Comparison of ENCODE assay signal across 8 mouse cellular contexts in the genomic region with DNA sequence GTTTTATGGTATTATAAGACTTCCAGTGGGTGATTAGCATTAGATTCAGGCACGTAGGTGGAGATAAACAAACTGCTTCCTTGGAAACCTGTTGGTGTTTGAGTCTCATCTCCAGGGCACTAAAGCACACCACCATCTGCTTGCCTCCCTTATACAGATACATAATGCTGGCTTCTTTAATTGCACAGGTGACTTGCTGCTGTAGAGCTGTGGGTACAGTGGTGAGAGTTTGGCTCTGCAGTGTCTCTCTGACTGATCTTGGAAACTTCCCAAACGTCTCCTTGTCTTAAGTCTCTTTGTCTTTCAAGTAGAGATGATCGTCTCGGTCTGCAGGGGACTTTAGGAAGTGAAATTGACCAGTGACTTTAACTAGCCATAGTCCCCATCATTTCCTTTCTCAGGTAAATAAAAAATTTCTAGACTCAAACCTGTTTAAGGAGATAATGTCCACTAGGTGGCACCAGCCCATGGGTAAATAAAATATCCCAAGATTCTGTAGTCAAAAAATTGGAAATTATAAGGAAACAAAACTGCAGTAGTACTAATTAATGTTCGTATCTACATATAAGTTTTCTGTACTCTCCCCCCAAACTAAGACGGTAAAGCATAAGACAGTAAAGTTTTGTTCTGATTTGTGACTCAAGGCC. TPM values are rescaled to one million over a fixed set of nuclear protein-coding genes. Genes with fewer than 3 reads are reported as not detected.
DNase-seq lines count a peak whose midpoint lies in the region; TF ChIP-seq lines count a peak whose summit lies in the region.

No protein-coding gene starts in this region.

- in situ Hi-C loops in CH12.LX (cut with MboI; ENCODE audit: low pct_ligation_motif_present, low pct_unique_long_range_greater_than_20kb, low sequenced_read_pairs), result loop anchor here (10.0 to 25.0 kb wide), 2 partner anchors 217 to 429 kb away; no protein-coding TSS in a partner anchor

- no peak overlapping the region for H3K4me3 ChIP-seq in CH12.LX (replicated peaks in 1 of 3; ENCODE audit: low read depth in 2 of 3, low read length in 2 of 3, poor library complexity in 1 of 3)

- H3K27ac ChIP-seq in CH12.LX (ENCODE audit: insufficient read depth, low read depth), result no peak overlapping the region

- no peak for TF ChIP-seq POLR2A in CH12.LX (IDR thresholded peaks at IDR 0.05; ENCODE audit: low read depth, low read length)

- H3K9me3 ChIP-seq in CH12.LX (replicated peaks; ENCODE audit: low read length), result no peaks in the 10 kb centered on the region

- dilution Hi-C loops in CH12.LX (cut with MboI; ENCODE audit: extremely low pct_ligation_motif_present, extremely low pct_unique_long_range_greater_than_20kb, low sequenced_read_pairs), result no loop called here

- no peak for TF ChIP-seq EP300 in CH12.LX (IDR thresholded peaks at IDR 0.05; ENCODE audit: low read length)

- no peaks in the 10 kb centered on the region for H3K4me1 ChIP-seq in CH12.LX (ENCODE audit: control insufficient read depth in 1 of 2, insufficient read depth in 2 of 2)

- no peaks in the 10 kb centered on the region for H3K36me3 ChIP-seq in CH12.LX (replicated peaks in 1 of 2; ENCODE audit: control insufficient read depth in 1 of 2, insufficient read depth in 1 of 2, low read length in 1 of 2)

- H3K4me2 ChIP-seq in CH12.LX (ENCODE audit: insufficient read depth, low read depth, poor library complexity, severe bottlenecking), result no peak overlapping the region

- peak; percentile 85 for TF ChIP-seq RAD21 in CH12.LX (IDR thresholded peaks at IDR 0.05; ENCODE audit: low read depth, low read length)

- H3K79me2 ChIP-seq in CH12.LX (replicated peaks; ENCODE audit: control insufficient read depth, extremely low read depth, insufficient read depth, poor library complexity, severe bottlenecking), result no peaks in the 10 kb centered on the region

- no peak overlapping the region for H3K9ac ChIP-seq in CH12.LX (ENCODE audit: insufficient read depth, low read depth)

- DNase-seq in embryo, embryonic 10 days (ENCODE audit: low spot score), result peak; percentile 51
- DNase-seq in embryo, embryonic 9.5 days (ENCODE audit: extremely low spot score), result no peak
- peak; percentile 27 to 44 for DNase-seq in layer of hippocampus, postnatal 10 days (ENCODE audit: low spot score in 2 of 2)
- DNase-seq in layer of hippocampus, adult 9-11 months, result no peak
- DNase-seq in CH12.LX (ENCODE audit: extremely low read depth), result peak; percentile 35
- DNase-seq in embryo, embryonic 11 days, result peak; percentile 77
- no peak for DNase-seq in spleen, postnatal 14 days (ENCODE audit: low spot score in 2 of 2)
- no peak for DNase-seq in right cerebral cortex, postnatal 36 days (ENCODE audit: low spot score in 2 of 2)

- TF ChIP-seq CTCF in CH12.LX (conservative IDR thresholded peaks at IDR 0.05 in 1 of 2, IDR thresholded peaks at IDR 0.05 in 1 of 2; ENCODE audit: low read depth in 2 of 2, low read length in 2 of 2), result peak in 1 of 2 experiments; percentile 76; a peak in 2 of 4 replicates

- H3K27me3 ChIP-seq in CH12.LX (replicated peaks), result no peaks in the 10 kb centered on the region

TF ChIP-seq in CH12.LX, 34 proteins besides CTCF, POLR2A, EP300 and RAD21:
- TF ChIP-seq USF1 (IDR thresholded peaks at IDR 0.05; ENCODE audit: low read depth, low read length) (no peak), ZNF384 (IDR thresholded peaks at IDR 0.05; ENCODE audit: low read depth, low read length) (0 out of 2 replicates have a peak, but pooled peaks have one; percentile 18), SMC3 (IDR thresholded peaks at IDR 0.05; ENCODE audit: low read depth, low read length) (peak; percentile 72), ETS1 (conservative IDR thresholded peaks at IDR 0.05; ENCODE audit: low read depth, low read length) (no peak), ZC3H11A (IDR thresholded peaks at IDR 0.05; ENCODE audit: low read depth, low read length) (peak; percentile 51; the same call in 1 of the 2 replicates)

RNA-seq across cellular contexts. Expression of gene Cbll1, which starts 8.4 kb away (rescaled TPM):
- total RNA-seq in layer of hippocampus, postnatal 10 days (2021), result 10 to 100 TPM; 21.1 to 25.1 TPM
- total RNA-seq in CH12.LX (2012; rRNA removed), result 4.5 TPM in 2 replicates
- total RNA-seq in CH12.LX (2014; rRNA removed), result 4.6 and 5.2 TPM in 2 replicates
- polyA plus RNA-seq in CH12.LX (2012; ENCODE audit: insufficient read length, low read depth), result 16.4 and 18.8 TPM in 2 replicates

RNA-seq across cellular contexts. Expression of gene Slc26a4, which starts 51.9 kb away (rescaled TPM):
- 1 to 10 TPM; 5.3 to 7.0 TPM for total RNA-seq in layer of hippocampus, postnatal 10 days (2021)
- total RNA-seq in CH12.LX (2012; rRNA removed) (not detected in 2 replicates), CH12.LX (2014; rRNA removed) (not detected in 2 replicates)
- not detected in 2 replicates for polyA plus RNA-seq in CH12.LX (2012; ENCODE audit: insufficient read length, low read depth)

Comparison
In these comparisons a context has a peak if more than half of its experiments do, and no peak if none do; other contexts are left out.
1. DNase-seq: peak in embryo, embryonic 10 days (single experiment), layer of hippocampus, postnatal 10 days (2 of 2), CH12.LX (single experiment) and embryo, embryonic 11 days (single experiment); none in embryo, embryonic 9.5 days (single experiment), layer of hippocampus, adult 9-11 months (single experiment), spleen, postnatal 14 days (0 of 2) and right cerebral cortex, postnatal 36 days (0 of 2).
2. RNA of gene Slc26a4, which starts 51.9 kb away (total RNA-seq): 5.3 to 7.0 TPM in layer of hippocampus, postnatal 10 days; not detected in CH12.LX; every median in the first group is over 4 times any median in the second.